Mouse (Mus musculus): Measurements from ENCODE around the gene Sh2d1b2. TPM values are rescaled to one million over a fixed set of nuclear protein-coding genes. Genes with fewer than 3 reads are reported as not detected.

Gene Sh2d1b2
- not detected in 2 replicates for polyA plus RNA-seq (2012)

DNA sequence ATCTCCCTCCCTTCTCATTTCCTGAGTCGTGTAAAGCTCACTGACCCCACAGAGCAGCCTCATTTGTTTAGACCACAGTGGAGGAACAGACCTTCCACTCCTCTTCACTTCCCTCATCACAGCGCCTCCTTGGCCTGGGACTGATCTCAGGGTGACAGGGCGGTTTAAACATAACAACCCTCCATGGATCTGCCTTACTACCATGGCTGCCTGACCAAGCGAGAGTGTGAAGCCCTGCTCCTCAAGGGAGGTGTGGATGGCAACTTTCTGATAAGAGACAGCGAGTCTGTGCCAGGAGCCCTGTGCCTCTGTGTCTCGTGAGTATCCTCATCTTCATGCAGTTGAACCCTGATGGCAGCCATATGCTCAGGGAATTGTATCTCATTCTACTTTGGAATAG is at the start of gene Sh2d1b2:
Sh2d1b2 (plus strand) TSS at position 62 of the 400 bp plus-strand sequence.

DNA sequence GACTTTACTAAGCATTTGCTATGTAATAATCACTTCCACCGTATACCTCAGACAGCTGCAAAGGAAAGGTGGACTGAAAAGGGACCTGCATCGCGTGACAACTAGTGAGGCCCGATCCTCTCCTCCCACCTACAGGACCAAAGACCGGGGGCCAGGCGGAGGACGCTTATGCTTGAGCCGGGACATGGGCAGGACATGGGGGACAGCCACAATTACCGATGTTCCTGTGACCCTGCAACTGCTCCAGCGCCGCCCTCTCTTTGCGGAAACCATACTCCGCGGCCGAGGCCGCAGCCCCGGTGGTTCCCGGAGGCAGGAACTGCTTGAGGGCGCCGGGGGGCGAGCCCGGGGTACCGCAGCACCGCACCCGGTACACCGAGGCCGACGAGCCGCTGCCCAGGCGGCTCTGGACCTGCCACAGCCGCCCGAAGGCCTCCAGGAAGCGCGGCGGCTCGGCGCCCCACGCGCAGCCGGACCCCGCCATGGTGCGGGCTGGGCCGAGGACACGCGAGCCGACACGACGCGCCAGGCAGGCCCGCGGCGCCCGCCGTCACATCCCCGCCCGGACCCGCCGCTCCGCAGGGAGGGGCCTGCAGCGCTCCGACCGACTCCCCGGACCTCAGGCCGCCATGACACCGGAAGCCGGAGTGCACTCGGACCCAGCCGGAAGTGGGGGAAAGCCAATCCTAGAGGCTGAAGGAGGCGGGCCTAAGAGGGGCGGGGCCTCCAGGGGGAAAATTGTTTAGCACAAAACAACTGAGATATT is 17.6 kb upstream of the Sh2d1b2 start, which contains the start of gene Uhmk1:
Uhmk1 (minus strand) TSS at position 641 of the 766 bp plus-strand sequence.

DNA sequence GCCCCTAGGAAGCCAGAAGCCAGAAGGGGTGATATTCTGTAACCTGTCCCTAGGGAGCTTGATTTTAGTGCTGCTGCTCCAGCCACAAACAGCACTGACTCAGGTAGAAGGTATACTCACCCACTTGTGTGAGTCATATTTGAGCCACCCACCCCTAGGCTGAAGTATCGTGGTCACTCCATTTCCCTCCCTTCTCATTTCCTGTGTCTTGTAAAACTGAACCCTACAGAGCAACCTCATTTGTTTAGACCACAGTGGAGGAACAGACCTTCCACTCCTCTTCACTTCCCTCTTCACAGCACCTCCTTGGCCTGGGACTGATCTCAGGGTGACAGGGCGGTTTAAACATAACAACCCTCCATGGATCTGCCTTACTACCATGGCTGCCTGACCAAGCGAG is 44.5 kb downstream of the Sh2d1b2 start, which contains the start of gene Sh2d1b1:
Sh2d1b1 (plus strand) TSS at position 305 of the 400 bp plus-strand sequence.

Other genes starting within 250 kb of the Sh2d1b2 start
- gene Ddr2, start 122.0 kb upstream of the Sh2d1b2 start, polyA plus RNA-seq (2012): not detected in 2 replicates
- 9.9 and 12.8 TPM in 2 replicates for gene Uap1, start 57.8 kb upstream of the Sh2d1b2 start, polyA plus RNA-seq (2012)
- 2.3 TPM in 2 replicates for gene Uhmk1, start 17.4 kb upstream of the Sh2d1b2 start, polyA plus RNA-seq (2012)
- 0.21 and 0.47 TPM in 2 replicates for gene Sh2d1b1, start 44.6 kb downstream of the Sh2d1b2 start, polyA plus RNA-seq (2012)
- gene Gm7694, start 73.6 kb downstream of the Sh2d1b2 start, polyA plus RNA-seq (2012): 3.8 and 6.4 TPM in 2 replicates
- not detected in 2 replicates for gene Spata46, start 76.1 kb downstream of the Sh2d1b2 start, polyA plus RNA-seq (2012)

All from megakaryocyte-erythroid progenitor cell, adult 5 weeks (primary cell).